Mouse (Mus musculus): ENCODE data around the gene Plcb4.

DNA sequence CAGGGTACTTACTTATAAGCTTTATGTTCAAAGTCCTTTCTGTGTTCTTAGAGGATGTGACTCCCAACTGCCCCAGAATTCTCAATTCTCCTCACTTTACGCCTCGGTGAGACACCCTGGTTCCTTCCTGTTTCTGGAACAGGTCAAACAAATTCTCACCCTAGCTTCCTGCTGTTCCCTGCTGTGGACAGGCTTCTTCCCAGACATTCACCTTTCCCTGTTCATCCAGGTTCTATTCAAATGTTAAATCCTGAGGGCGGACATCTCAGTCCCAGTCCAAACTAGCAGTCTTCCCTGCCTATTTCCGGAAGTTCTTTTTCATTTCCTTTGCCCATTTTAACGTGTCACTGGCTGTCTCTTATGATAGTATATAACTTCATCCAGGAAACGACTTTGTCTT is 2.2 kb upstream of the Plcb4 start:
- TF ChIP-seq EP300 (IDR thresholded peaks at IDR 0.05), result no peak
- TF ChIP-seq CTCF (IDR thresholded peaks at IDR 0.05), result no peak

All from lung, postnatal 0 days (tissue).